Mouse (Mus musculus) brain, embryonic 18.5 days (tissue): Measurements from ENCODE around the gene Ssmem1.

ENCODE experiments used
- DNase-seq: peaks from one replicate; pipeline ENCODE4 v3.0.0-alpha.2; 2012; ENCODE audit warnings: low read depth, low spot score

Gene Ssmem1

GRCm38 (mm10) chr6:30554092-30554491 is 44.4 kb downstream of the Ssmem1 start:
- no peak for DNase-seq

GRCm38 (mm10) chr6:30554621-30555170 is 45.0 kb downstream of the Ssmem1 start:
- no peak for DNase-seq

- no peak for DNase-seq
Observed at GRCm38 (mm10) chr6:30556080-30556479, 46.4 kb downstream of the Ssmem1 start.

GRCm38 (mm10) chr6:30559726-30560125 is 50.1 kb downstream of the Ssmem1 start:
- no peak for DNase-seq

- DNase-seq: no peak
Observed at GRCm38 (mm10) chr6:30562132-30562531, 52.5 kb downstream of the Ssmem1 start.

- no peak for DNase-seq
Observed at GRCm38 (mm10) chr6:30563575-30563974, 53.9 kb downstream of the Ssmem1 start.

GRCm38 (mm10) chr6:30564051-30564450 is 54.4 kb downstream of the Ssmem1 start:
- no peak for DNase-seq

GRCm38 (mm10) chr6:30568069-30568468 is 58.4 kb downstream of the Ssmem1 start, which contains the start of gene Cpa4:
Gene Cpa4 (plus strand): TSS chr6:30568369.
- no peak for DNase-seq

GRCm38 (mm10) chr6:30569331-30569730 is 59.7 kb downstream of the Ssmem1 start:
- no peak for DNase-seq
